ENCODE assay signal across 8 mouse cellular contexts in genomic region chr11:102276411-102276915, GRCm38 (mm10). TPM values are rescaled to one million over a fixed set of nuclear protein-coding genes. Genes with fewer than 3 reads are reported as not detected.
DNase-seq lines count a peak whose midpoint lies in the region; ATAC-seq lines count a peak whose summit lies in the region.

No protein-coding gene starts in this region.

- H3K9me3 ChIP-seq in heart, embryonic 10.5 days, result no peaks in the 10 kb centered on the region
- no peaks in the 10 kb centered on the region for H3K9me3 ChIP-seq in hindbrain, embryonic 14.5 days (ENCODE audit: control insufficient read depth, low read length)
- no peaks in the 10 kb centered on the region for H3K9me3 ChIP-seq in liver, embryonic 16.5 days (replicated peaks; ENCODE audit: control insufficient read depth, low read length)
- H3K9me3 ChIP-seq in stomach, embryonic 14.5 days (ENCODE audit: control insufficient read depth, low read depth, low read length), result no peaks in the 10 kb centered on the region

- H3K27ac ChIP-seq in heart, embryonic 10.5 days, result peak overlapping the region; percentile 85
- H3K27ac ChIP-seq in hindbrain, embryonic 14.5 days, result peak overlapping the region; percentile 32; the same call in 1 of the 2 replicates
- no peak overlapping the region for H3K27ac ChIP-seq in liver, embryonic 16.5 days (ENCODE audit: low read length)
- H3K27ac ChIP-seq in stomach, embryonic 14.5 days (ENCODE audit: low read length), result no peak overlapping the region

- peak overlapping the region; percentile 86 for H3K4me2 ChIP-seq in hindbrain, embryonic 14.5 days (replicated peaks)
- H3K4me2 ChIP-seq in liver, embryonic 16.5 days (ENCODE audit: low read depth, low read length), result peak overlapping the region; percentile 61
- H3K4me2 ChIP-seq in stomach, embryonic 14.5 days (replicated peaks; ENCODE audit: low read depth, low read length), result peak overlapping the region; percentile 76

- H3K4me1 ChIP-seq in heart, embryonic 10.5 days, result peaks cover 12% of the 10 kb centered on the region
- peaks cover 9% of the 10 kb centered on the region for H3K4me1 ChIP-seq in hindbrain, embryonic 14.5 days (replicated peaks; ENCODE audit: control insufficient read depth, insufficient read depth, low read length)
- peaks cover 3% of the 10 kb centered on the region for H3K4me1 ChIP-seq in liver, embryonic 16.5 days (ENCODE audit: control insufficient read depth, low read depth, low read length)
- H3K4me1 ChIP-seq in stomach, embryonic 14.5 days (ENCODE audit: control insufficient read depth, insufficient read depth, low read length), result no peaks in the 10 kb centered on the region

- peak overlapping the region; percentile 62 for H3K4me3 ChIP-seq in heart, embryonic 10.5 days
- H3K4me3 ChIP-seq in hindbrain, embryonic 14.5 days (replicated peaks; ENCODE audit: low read length), result peak overlapping the region; percentile 34
- H3K4me3 ChIP-seq in liver, embryonic 16.5 days (ENCODE audit: low read depth, low read length), result peak overlapping the region; percentile 40
- peak overlapping the region; percentile 32 for H3K4me3 ChIP-seq in stomach, embryonic 14.5 days (ENCODE audit: low read depth, low read length)

- H3K36me3 ChIP-seq in heart, embryonic 10.5 days, result no peaks in the 10 kb centered on the region
- no peaks in the 10 kb centered on the region for H3K36me3 ChIP-seq in hindbrain, embryonic 14.5 days (replicated peaks; ENCODE audit: control insufficient read depth, insufficient read depth)
- H3K36me3 ChIP-seq in liver, embryonic 16.5 days (ENCODE audit: control insufficient read depth, insufficient read depth), result no peaks in the 10 kb centered on the region
- H3K36me3 ChIP-seq in stomach, embryonic 14.5 days (ENCODE audit: control insufficient read depth, insufficient read depth, low read length), result no peaks in the 10 kb centered on the region

- H3K9ac ChIP-seq in hindbrain, embryonic 14.5 days, result peak overlapping the region; percentile 67
- peak overlapping the region; percentile 40 for H3K9ac ChIP-seq in liver, embryonic 16.5 days (ENCODE audit: low read depth, low read length)
- H3K9ac ChIP-seq in stomach, embryonic 14.5 days (replicated peaks; ENCODE audit: low read depth, low read length), result peak overlapping the region; percentile 45

- ATAC-seq in hindbrain, embryonic 14.5 days (ENCODE audit: low FRiP score), result peak; percentile 68; the same call in 1 of the 2 replicates
- peak; percentile 65 for ATAC-seq in liver, embryonic 16.5 days (ENCODE audit: low read depth)
- ATAC-seq in stomach, embryonic 14.5 days (ENCODE audit: insufficient number of reproducible peaks, insufficient read depth, low FRiP score, low read depth), result peak; percentile 77

- no peak for DNase-seq in heart, embryonic 10.5 days (ENCODE audit: low spot score)
- DNase-seq in heart, adult 9 months (ENCODE audit: low spot score in 2 of 2), result no peak
- peak; percentile 72 for DNase-seq in ES-CJ7 (ENCODE audit: low read depth, low spot score)
- DNase-seq in embryo, embryonic 11 days, result peak; percentile 80
- peak; percentile 47 for DNase-seq in hindbrain, embryonic 14.5 days (ENCODE audit: low spot score)
- DNase-seq in layer of hippocampus, postnatal 36 days, result no peak

- H3K27me3 ChIP-seq in heart, embryonic 10.5 days (ENCODE audit: insufficient read depth, poor library complexity, severe bottlenecking), result peaks cover 21% of the 10 kb centered on the region
- peaks cover 9% of the 10 kb centered on the region for H3K27me3 ChIP-seq in hindbrain, embryonic 14.5 days (ENCODE audit: control insufficient read depth, insufficient read depth, low read length)
- H3K27me3 ChIP-seq in liver, embryonic 16.5 days (ENCODE audit: control insufficient read depth, insufficient read depth, low read depth, low read length), result peaks cover 4% of the 10 kb centered on the region
- no peaks in the 10 kb centered on the region for H3K27me3 ChIP-seq in stomach, embryonic 14.5 days (ENCODE audit: control insufficient read depth, insufficient read depth, low read length)

- WGBS in heart, embryonic 10.5 days, result 3% methylated on average over 33 of the region's 33 CpGs
- WGBS in hindbrain, embryonic 14.5 days, result under 1% methylated on average over 33 of the region's 33 CpGs
- 2% methylated on average over 33 of the region's 33 CpGs for WGBS in liver, embryonic 16.5 days (ENCODE audit: insufficient replicate concordance)
- WGBS in stomach, embryonic 14.5 days, result 1% methylated on average over 33 of the region's 33 CpGs

RNA-seq across cellular contexts. Expression of gene Asb16, which starts 7.9 kb away (rescaled TPM):
- 0.06 and 0.08 TPM in 2 replicates for polyA plus RNA-seq in heart, embryonic 10.5 days (2016; fragmentation: Nextera tagmentation; extraction: Ambion mirVana)
- 0.07 and 0.18 TPM in 2 replicates for polyA plus RNA-seq in hindbrain, embryonic 14.5 days (2014; fragmentation: Nextera tagmentation; extraction: Ambion mirVana)
- polyA plus RNA-seq in liver, embryonic 16.5 days (2015; fragmentation: Nextera tagmentation; extraction: Ambion mirVana), result 0.04 TPM in 1 of 2 replicates, not detected in the other
- not detected in 2 replicates for polyA plus RNA-seq in stomach, embryonic 14.5 days (2014; fragmentation: Nextera tagmentation; extraction: Ambion mirVana)
- total RNA-seq in layer of hippocampus, postnatal 36 days (2021), result 1 to 10 TPM; 1.0 to 1.2 TPM

RNA-seq across cellular contexts. Expression of gene Tmub2, which starts 8.3 kb away (rescaled TPM):
- 40.1 and 41.8 TPM in 2 replicates for polyA plus RNA-seq in heart, embryonic 10.5 days (2016; fragmentation: Nextera tagmentation; extraction: Ambion mirVana)
- 74.3 and 77.8 TPM in 2 replicates for polyA plus RNA-seq in hindbrain, embryonic 14.5 days (2014; fragmentation: Nextera tagmentation; extraction: Ambion mirVana)
- 26.7 and 28.5 TPM in 2 replicates for polyA plus RNA-seq in liver, embryonic 16.5 days (2015; fragmentation: Nextera tagmentation; extraction: Ambion mirVana)
- 53.0 and 55.0 TPM in 2 replicates for polyA plus RNA-seq in stomach, embryonic 14.5 days (2014; fragmentation: Nextera tagmentation; extraction: Ambion mirVana)
- total RNA-seq in layer of hippocampus, postnatal 36 days (2021), result 10 to 100 TPM; 64.2 to 64.8 TPM

RNA-seq across cellular contexts. Expression of gene Atxn7l3, which starts 20.0 kb away (rescaled TPM):
- polyA plus RNA-seq in heart, embryonic 10.5 days (2016; fragmentation: Nextera tagmentation; extraction: Ambion mirVana), result 9.1 and 14.3 TPM in 2 replicates
- 37.3 and 37.5 TPM in 2 replicates for polyA plus RNA-seq in hindbrain, embryonic 14.5 days (2014; fragmentation: Nextera tagmentation; extraction: Ambion mirVana)
- 3.0 and 3.2 TPM in 2 replicates for polyA plus RNA-seq in liver, embryonic 16.5 days (2015; fragmentation: Nextera tagmentation; extraction: Ambion mirVana)
- 18.7 and 19.0 TPM in 2 replicates for polyA plus RNA-seq in stomach, embryonic 14.5 days (2014; fragmentation: Nextera tagmentation; extraction: Ambion mirVana)
- 100 to 1,000 TPM; 172 to 173 TPM for total RNA-seq in layer of hippocampus, postnatal 36 days (2021)

RNA-seq across cellular contexts. Expression of gene BC030867, which starts 27.8 kb away (rescaled TPM):
- 16.5 and 19.4 TPM in 2 replicates for polyA plus RNA-seq in heart, embryonic 10.5 days (2016; fragmentation: Nextera tagmentation; extraction: Ambion mirVana)
- 1.8 and 2.9 TPM in 2 replicates for polyA plus RNA-seq in hindbrain, embryonic 14.5 days (2014; fragmentation: Nextera tagmentation; extraction: Ambion mirVana)
- polyA plus RNA-seq in liver, embryonic 16.5 days (2015; fragmentation: Nextera tagmentation; extraction: Ambion mirVana), result 13.2 and 13.8 TPM in 2 replicates
- 11.4 and 11.8 TPM in 2 replicates for polyA plus RNA-seq in stomach, embryonic 14.5 days (2014; fragmentation: Nextera tagmentation; extraction: Ambion mirVana)
- 1 to 10 TPM in 1 of 2 experiments, under 1 TPM in 1; 0.58 to 1.5 TPM for total RNA-seq in layer of hippocampus, postnatal 36 days (2021)

RNA-seq across cellular contexts. Expression of gene Ubtf, which starts 43.1 kb away (rescaled TPM):
- 60.4 and 75.4 TPM in 2 replicates for polyA plus RNA-seq in heart, embryonic 10.5 days (2016; fragmentation: Nextera tagmentation; extraction: Ambion mirVana)
- 70.0 and 76.0 TPM in 2 replicates for polyA plus RNA-seq in hindbrain, embryonic 14.5 days (2014; fragmentation: Nextera tagmentation; extraction: Ambion mirVana)
- polyA plus RNA-seq in liver, embryonic 16.5 days (2015; fragmentation: Nextera tagmentation; extraction: Ambion mirVana), result 44.5 and 46.4 TPM in 2 replicates
- polyA plus RNA-seq in stomach, embryonic 14.5 days (2014; fragmentation: Nextera tagmentation; extraction: Ambion mirVana), result 77.3 and 87.2 TPM in 2 replicates
- total RNA-seq in layer of hippocampus, postnatal 36 days (2021), result 100 to 1,000 TPM; 127 to 128 TPM

Comparison
In these comparisons a context has a peak if more than half of its experiments do, and no peak if none do; other contexts are left out.
1. DNase-seq: peak in ES-CJ7 (single experiment), embryo, embryonic 11 days (single experiment) and hindbrain, embryonic 14.5 days (single experiment); none in heart, embryonic 10.5 days (single experiment), heart, adult 9 months (0 of 2) and layer of hippocampus, postnatal 36 days (0 of 2).
2. H3K27ac ChIP-seq: peak in heart, embryonic 10.5 days (single experiment) and hindbrain, embryonic 14.5 days (single experiment); none in liver, embryonic 16.5 days (single experiment) and stomach, embryonic 14.5 days (single experiment).
3. Peak in every context shown above with its lines, with median percentiles within 50 percentile points of each other: H3K4me3 ChIP-seq, ATAC-seq, H3K4me2 ChIP-seq and H3K9ac ChIP-seq.